Mouse (Mus musculus): ENCODE data around the gene 2810021J22Rik. TPM values are rescaled to one million over a fixed set of nuclear protein-coding genes. Genes with fewer than 3 reads are reported as not detected.
"Not testable (repeated sequence)": the region's sequence is repeated elsewhere in the genome, so short reads cannot be mapped to it uniquely, and the experiment has no call there.

Gene 2810021J22Rik
- total RNA-seq (2021), result 10 to 100 TPM; 10.8 to 12.0 TPM
- long read RNA-seq, experiment 1, transcript 2810021J22Rik-201 (5 exons, 3,866 nt), result major isoform, 5 of 7 reads
- long read RNA-seq, experiment 1, partial matches to known transcripts, result 0 of 7 reads
- long read RNA-seq, experiment 1, other reads (novel, unspliced or antisense), result 2 of 7 reads
- long read RNA-seq, experiment 2, transcript 2810021J22Rik-201 (5 exons, 3,866 nt), result major isoform, 7 of 11 reads
- long read RNA-seq, experiment 2, partial matches to known transcripts, result 0 of 11 reads
- long read RNA-seq, experiment 2, other reads (novel, unspliced or antisense), result 4 of 11 reads

- DNase-seq (ENCODE audit: low spot score in 2 of 2), result peak; percentile 56 to 63
Measured at GRCm38 (mm10) chr11:58867039-58867953, at the start of gene 2810021J22Rik. TSS of gene 2810021J22Rik (plus strand) at chr11:58867216.

DNA sequence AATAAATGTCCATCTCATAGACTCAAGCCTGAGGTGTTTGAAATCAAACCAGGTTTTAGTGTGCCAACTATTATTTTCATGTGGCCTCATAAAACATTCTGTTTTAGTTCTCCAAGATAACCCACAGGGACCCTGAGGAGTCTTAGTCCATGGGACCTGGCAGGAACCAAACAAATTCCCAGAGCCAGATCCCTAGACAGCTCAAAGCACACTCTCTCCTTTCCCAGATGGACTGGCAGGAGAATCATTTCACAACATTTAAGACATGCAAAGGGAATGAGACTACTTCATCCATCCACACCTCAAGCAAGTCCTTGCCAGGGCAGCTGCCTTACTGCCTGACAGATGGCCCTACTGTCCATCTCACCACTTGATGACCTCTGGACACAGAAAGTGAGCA, 38.1 kb upstream of the 2810021J22Rik start, which contains the start of gene Olfr312:
Olfr312 (plus strand) TSS at position 301 of the 400 bp plus-strand sequence.
- DNase-seq (ENCODE audit: low spot score in 2 of 2), result not testable (repeated sequence)

DNA sequence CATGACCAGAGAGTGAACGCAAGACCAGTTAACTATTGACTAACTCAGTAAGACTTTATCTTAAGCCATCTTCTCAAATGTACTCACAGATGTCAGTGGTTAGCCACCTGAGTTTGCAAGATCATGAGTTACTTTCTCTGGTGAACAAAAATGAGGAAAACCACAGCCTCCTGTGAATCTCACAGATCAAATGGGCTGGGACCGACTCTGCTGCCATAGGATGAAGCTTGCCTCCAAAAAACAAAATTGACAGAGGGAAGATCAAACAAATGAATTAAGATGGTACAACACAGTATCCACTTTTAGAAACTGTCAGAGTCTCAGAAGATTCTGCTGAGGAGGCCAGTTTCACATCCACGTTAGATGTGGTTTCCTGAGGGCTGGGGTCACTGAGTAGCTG, 37.3 kb upstream of the 2810021J22Rik start:
- DNase-seq (ENCODE audit: low spot score in 2 of 2), result no peak

DNA sequence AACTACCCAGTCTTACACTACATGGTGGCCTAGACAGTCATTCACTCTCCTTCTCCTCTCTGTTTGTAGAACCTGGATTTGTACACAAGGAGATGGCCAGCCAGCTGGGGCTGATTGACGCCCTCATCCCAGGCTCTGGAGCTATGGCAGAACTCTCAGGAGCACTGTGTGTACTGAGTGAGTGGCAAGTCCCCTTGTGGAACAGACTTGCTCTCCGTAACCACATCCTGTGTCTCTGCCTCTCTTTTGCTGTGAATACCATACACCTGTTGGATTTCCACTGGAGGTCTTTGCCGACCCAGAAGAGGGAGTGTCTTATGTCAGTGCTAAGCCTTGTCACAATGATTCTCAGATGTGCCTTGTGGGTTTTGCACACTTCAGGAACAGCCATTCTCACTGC, 34.5 kb upstream of the 2810021J22Rik start:
- not testable (repeated sequence) for DNase-seq (ENCODE audit: low spot score in 2 of 2)

- not testable (repeated sequence) for DNase-seq (ENCODE audit: low spot score in 2 of 2)
Measured at GRCm38 (mm10) chr11:58838951-58839350, 28.1 kb upstream of the 2810021J22Rik start, which contains the start of gene Olfr311. TSS of gene Olfr311 (plus strand) at chr11:58839251.

GRCm38 (mm10) chr11:58846919-58847461, 20.0 kb upstream of the 2810021J22Rik start, which contains the start of gene Gm12258:
TSS of gene Gm12258 (plus strand) at chr11:58847158.
- DNase-seq (ENCODE audit: low spot score in 2 of 2), result peak; percentile 24 to 59

DNA sequence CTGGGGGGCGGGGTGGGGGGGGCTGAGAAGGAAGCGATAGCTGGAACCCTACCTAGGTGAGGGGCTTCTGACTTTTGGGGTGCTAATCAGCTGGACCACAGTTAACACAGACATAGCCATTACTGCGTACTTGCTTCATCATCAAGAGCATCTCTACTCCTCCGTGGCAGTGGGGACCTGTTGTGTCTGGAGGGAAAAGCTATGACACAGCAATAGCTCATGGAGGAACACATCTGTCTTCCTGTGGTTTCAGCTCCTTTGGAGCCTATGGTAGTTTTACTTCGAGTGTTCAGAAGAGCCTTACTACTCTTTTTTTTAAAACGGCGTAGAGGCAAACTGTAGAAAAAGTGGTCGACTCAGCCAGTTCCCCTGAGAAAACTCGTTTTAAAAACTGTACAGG, 19.4 kb upstream of the 2810021J22Rik start:
- no peak for DNase-seq (ENCODE audit: low spot score in 2 of 2)

- DNase-seq (ENCODE audit: low spot score in 2 of 2), result no peak
Measured at GRCm38 (mm10) chr11:58849731-58850130, 17.3 kb upstream of the 2810021J22Rik start.

DNA sequence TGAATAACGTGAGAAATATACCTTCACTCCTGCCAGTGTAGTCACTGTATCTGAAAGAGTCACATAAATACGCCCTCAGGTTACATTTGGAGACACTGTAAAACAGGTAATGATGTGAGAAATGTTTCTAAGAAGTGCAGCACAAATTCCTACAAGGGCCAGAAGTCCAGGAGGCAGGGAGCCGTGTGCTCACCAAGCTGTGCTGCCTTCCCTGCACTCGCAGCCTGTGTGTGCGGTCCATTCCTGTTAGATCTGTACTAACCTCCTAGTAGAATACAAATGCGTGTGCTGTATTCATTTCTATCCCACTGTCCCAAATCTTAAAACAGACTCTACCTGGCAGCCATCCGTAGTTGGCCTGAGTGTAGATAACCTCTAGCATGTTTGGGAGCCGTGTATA, 6.3 kb upstream of the 2810021J22Rik start:
- no peak for DNase-seq (ENCODE audit: low spot score in 2 of 2)

GRCm38 (mm10) chr11:58867954-58868330, 926 bp downstream of the 2810021J22Rik start:
- no peak for DNase-seq (ENCODE audit: low spot score in 2 of 2)

GRCm38 (mm10) chr11:58870961-58871360, 3.9 kb downstream of the 2810021J22Rik start:
- DNase-seq (ENCODE audit: low spot score in 2 of 2), result no peak

GRCm38 (mm10) chr11:58883756-58884155, 16.7 kb downstream of the 2810021J22Rik start:
- DNase-seq (ENCODE audit: low spot score in 2 of 2), result no peak

- no peak for DNase-seq (ENCODE audit: low spot score in 2 of 2)
Measured at GRCm38 (mm10) chr11:58890511-58890910, 23.5 kb downstream of the 2810021J22Rik start.

DNA sequence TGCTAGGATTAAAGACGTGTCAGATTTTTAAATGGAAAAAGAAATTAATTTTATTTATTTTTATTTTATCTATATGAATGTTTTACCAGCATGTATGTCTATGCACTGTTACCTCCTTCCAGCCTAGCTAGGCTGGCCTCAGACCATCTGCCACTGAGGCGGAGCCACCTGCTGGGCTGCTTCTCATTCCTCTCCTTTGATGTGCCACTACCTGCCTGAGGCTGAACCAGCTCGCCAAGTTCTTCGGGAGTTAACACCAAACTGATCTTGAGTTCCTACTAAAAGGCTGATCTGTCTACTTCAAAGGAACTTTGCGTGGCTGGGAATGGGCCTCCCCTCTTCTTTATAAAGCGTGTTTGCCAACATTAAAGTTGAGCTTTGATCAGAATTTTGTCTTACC, 27.4 kb downstream of the 2810021J22Rik start:
- no peak for DNase-seq (ENCODE audit: low spot score in 2 of 2)

GRCm38 (mm10) chr11:58897485-58897884, 30.5 kb downstream of the 2810021J22Rik start:
- no peak for DNase-seq (ENCODE audit: low spot score in 2 of 2)

GRCm38 (mm10) chr11:58901080-58901479, 34.1 kb downstream of the 2810021J22Rik start:
- DNase-seq (ENCODE audit: low spot score in 2 of 2), result no peak

DNA sequence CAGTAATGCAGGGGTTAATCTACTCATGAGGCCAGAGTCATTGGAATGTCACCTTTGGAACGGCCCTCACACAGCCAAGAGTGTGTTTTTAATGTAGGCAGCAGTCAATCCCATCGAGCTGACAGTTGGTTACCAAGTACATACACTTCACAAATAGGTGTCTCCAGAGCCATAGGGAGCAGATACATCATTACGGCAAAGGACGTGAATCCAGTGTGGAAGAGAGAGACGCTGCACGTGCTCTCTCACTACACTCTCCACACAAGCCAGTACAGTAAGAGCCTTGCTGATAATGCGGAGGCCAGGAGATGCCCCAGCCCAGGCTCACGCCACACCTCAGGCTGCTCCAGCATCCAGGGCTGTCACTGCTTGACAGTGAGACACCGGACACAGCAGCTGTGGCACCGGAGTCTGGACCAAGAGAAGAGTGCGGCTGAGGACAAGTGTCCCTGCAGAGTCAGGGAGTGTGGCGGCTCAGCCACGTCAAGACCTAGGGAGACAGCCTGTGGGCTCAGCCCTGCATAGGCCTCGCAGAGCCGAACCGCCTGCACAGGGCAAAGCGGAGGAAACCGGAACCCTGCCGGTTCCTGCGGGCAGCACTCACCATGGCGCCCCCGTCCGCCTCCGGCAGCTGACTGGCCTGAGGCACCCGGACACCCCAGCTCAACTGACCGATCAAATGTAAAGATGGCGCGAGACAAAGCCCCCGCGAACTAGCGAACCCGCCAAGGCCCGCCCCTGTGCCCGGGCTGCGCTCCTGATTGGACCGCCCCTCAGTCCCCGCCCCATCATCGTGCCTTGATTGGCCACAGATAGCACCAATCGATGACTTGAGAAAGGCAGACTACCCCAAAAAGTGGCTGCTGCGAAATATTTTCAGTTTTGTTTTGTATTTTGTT, 36.7 kb downstream of the 2810021J22Rik start, which contains the start of gene Zfp39:
Zfp39 (minus strand) TSS at position 715 of the 899 bp plus-strand sequence.
- peak; percentile 93 to 95 for DNase-seq (ENCODE audit: low spot score in 2 of 2)

DNA sequence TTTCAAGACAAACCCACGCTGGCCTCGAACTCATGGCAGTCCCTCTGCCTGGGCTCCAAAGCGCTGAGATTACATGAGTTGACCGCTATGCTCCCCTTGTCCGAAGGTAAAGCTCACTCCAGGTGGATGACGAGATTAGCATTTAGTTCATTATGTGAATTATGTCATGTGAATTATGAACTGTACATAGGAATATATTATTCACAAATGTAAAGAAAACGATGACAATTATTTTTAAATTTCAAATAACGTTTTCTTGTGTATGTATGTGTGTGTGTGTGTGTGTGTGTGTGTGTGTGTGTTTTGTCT, 37.3 kb downstream of the 2810021J22Rik start:
- DNase-seq (ENCODE audit: low spot score in 2 of 2), result no peak

DNA sequence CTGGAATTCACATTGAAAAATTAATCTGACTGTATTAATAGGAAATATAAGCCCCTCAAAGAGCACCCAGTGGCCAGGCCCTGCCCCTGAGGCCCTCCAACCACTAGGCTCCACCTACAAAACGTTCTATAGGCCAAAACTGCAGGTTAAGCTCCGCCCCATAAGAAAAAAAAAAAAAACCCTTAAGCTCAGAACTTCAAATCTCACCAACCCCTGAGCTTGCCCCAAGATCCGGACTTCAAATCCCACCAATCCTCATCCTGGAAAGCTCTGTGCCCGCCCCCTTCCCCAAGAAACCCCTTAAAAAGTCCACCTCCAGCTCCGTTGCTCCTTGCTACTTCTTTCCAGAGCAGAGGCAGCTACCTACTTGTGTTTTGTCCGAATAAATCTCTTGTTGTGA, 37.8 kb downstream of the 2810021J22Rik start:
- DNase-seq (ENCODE audit: low spot score in 2 of 2), result no peak

DNA sequence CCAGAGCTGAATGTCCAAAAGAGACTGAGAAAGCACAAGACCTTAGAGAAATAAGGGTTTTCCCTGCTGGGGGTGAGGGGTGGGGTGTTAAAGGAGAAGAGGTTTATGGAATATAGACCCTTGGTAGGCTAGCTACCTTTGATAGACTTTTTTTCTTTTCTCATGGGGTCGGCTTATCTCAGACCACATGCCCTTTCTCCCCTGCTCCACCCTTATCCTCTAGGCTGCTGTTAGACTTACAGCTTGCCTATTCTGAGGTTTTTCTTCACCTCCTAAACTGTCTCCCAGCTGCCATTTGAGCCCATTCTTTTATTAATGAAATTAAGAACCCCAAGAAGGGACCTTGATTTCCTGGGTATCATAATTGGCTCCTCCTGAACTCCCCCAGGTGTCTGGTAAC, 46.8 kb downstream of the 2810021J22Rik start:
- DNase-seq (ENCODE audit: low spot score in 2 of 2), result no peak

Measured in adrenal gland, postnatal 4 days (tissue).